Mouse (Mus musculus) C2C12 (cell line): ENCODE data around the gene Insm1. TPM values are rescaled to one million over a fixed set of nuclear protein-coding genes. Genes with fewer than 3 reads are reported as not detected.

Experiments
- H3K27me3 ChIP-seq: one replicate; pipeline ENCODE4 v1.6.1; 2011; ENCODE audit not compliant: control insufficient read depth, insufficient read depth, insufficient read length
- H3K36me3 ChIP-seq: one replicate; pipeline ENCODE4 v1.6.1; 2011; ENCODE audit not compliant: control insufficient read depth, insufficient read depth
- H3K4me3 ChIP-seq: one replicate; pipeline ENCODE4 v1.5.1; 2011; ENCODE audit warnings: mild to moderate bottlenecking, control low read depth; ENCODE audit not compliant: poor library complexity, insufficient read depth, severe bottlenecking
- H3K79me2 ChIP-seq: one replicate; pipeline ENCODE4 v1.6.1; 2011; ENCODE audit not compliant: control insufficient read depth, insufficient read depth
- H3K79me3 ChIP-seq: one replicate; pipeline ENCODE4 v1.6.1; 2011; ENCODE audit warnings: low read depth, control low read depth
- H3ac ChIP-seq: one replicate; pipeline ENCODE3; 2011; ENCODE audit warnings: low read depth; ENCODE audit not compliant: control insufficient read depth, insufficient read length
- CEBPB ChIP-seq: IDR thresholded peaks from one replicate; pipeline ENCODE4 v1.6.1; 2011; ENCODE audit warnings: low read depth, mild to moderate bottlenecking, control low read depth, moderate library complexity
- CTCF ChIP-seq: IDR thresholded peaks from one replicate; pipeline ENCODE4 v1.5.1; 2011; ENCODE audit not compliant: control insufficient read depth, insufficient read depth, insufficient read length
- FOSL1 ChIP-seq: IDR thresholded peaks from one replicate; pipeline ENCODE4 v1.8.0; 2011; ENCODE audit warnings: mild to moderate bottlenecking, low read length; ENCODE audit not compliant: poor library complexity, insufficient read depth, severe bottlenecking
- MAX ChIP-seq: IDR thresholded peaks from one replicate; pipeline ENCODE4 v1.6.1; 2011; ENCODE audit warnings: mild to moderate bottlenecking, control low read depth
- MYOD1 ChIP-seq: IDR thresholded peaks from one replicate; pipeline ENCODE4 v1.6.1; 2011; ENCODE audit warnings: low read depth; ENCODE audit not compliant: control insufficient read depth, insufficient read length
- MYOG ChIP-seq: IDR thresholded peaks from one replicate; pipeline ENCODE4 v1.6.1; 2011; ENCODE audit not compliant: control insufficient read depth, insufficient read length; ENCODE audit errors: extremely low read depth
- USF1 ChIP-seq: IDR thresholded peaks from one replicate; pipeline ENCODE4 v1.6.1; 2011; ENCODE audit warnings: low read depth, mild to moderate bottlenecking, control low read depth, moderate library complexity
- polyA plus RNA-seq: library from polyadenylated mRNA; unstranded; fragments of >200 nt; fragmentation: generic; extraction: Trizol; gene quantifications from one replicate; pipeline ENCODE4 v1.2.1, GENCODE M21; 2012; ENCODE audit warnings: missing spikeins

The Insm1 gene
- polyA plus RNA-seq, 1 experiment = not detected

DNA sequence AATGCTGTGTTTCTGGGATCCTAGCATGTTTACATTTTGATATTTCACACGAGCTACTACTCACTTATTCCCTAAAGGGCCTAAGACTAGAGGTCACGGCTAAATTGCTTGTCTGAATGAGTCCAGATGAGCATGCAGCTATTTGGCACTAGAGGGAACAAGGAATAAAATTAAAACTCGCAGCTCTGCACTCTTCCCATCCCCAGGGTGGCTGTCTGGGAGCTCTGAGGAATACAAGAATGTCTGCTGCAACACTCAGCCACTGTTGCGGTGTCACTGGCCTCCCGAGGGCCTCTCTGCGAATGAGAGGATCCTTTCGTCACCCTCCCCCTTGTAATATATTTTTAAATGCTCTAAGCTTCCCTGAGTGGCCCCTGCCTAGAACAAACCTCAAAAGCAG, 23.7 kb downstream of the Insm1 start:
- Histone ChIP-seq H3K79me2 (no peaks in the 10 kb centered on the region), H3ac (no peak overlapping the region), H3K4me3 (no peak overlapping the region), H3K79me3 (no peaks in the 10 kb centered on the region), H3K27me3 (no peaks in the 10 kb centered on the region), H3K36me3 (no peaks in the 10 kb centered on the region)
- TF ChIP-seq MYOD1 (no peak), USF1 (no peak)

GRCm38 (mm10) chr2:146246409-146247075, 24.8 kb downstream of the Insm1 start:
- Histone ChIP-seq H3K4me3 (no peak overlapping the region), H3K79me2 (no peaks in the 10 kb centered on the region), H3K79me3 (no peaks in the 10 kb centered on the region), H3ac (no peak overlapping the region), H3K36me3 (no peaks in the 10 kb centered on the region), H3K27me3 (no peaks in the 10 kb centered on the region)
- TF ChIP-seq CEBPB (no peak), FOSL1 (no peak), USF1 (no peak), CTCF (no peak), MYOG (no peak)

DNA sequence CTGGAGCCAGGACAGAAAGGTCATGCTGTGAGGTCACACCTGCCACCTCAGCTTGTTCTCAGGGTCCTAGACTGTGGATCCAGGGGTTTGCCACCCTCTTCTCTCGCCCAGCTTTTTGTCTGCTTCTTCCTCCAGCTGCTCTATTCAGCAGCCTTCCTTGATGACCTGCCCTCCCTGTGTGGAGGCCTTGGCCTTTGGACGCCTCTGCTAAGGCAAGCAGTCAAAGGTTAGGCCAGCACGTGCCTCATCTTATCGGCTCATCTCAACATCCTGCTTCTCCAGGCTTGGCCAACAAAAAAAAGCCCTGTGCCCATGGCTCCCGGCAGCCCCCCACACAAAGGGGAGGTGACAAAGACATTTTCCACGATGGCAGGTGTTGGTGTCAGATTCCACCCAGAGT, 25.9 kb downstream of the Insm1 start:
- Histone ChIP-seq H3K27me3 (no peaks in the 10 kb centered on the region), H3K79me3 (no peaks in the 10 kb centered on the region), H3K79me2 (no peaks in the 10 kb centered on the region), H3K36me3 (no peaks in the 10 kb centered on the region), H3ac (no peak overlapping the region), H3K4me3 (no peak overlapping the region)
- TF ChIP-seq CEBPB = no peak
- no peak for TF ChIP-seq MYOD1
- no peak for TF ChIP-seq MYOG
- TF ChIP-seq MAX = no peak
- no peak for TF ChIP-seq USF1
- no peak for TF ChIP-seq FOSL1
- no peak for TF ChIP-seq CTCF

- TF ChIP-seq CTCF = no peak
- no peak overlapping the region for H3ac ChIP-seq
- H3K36me3 ChIP-seq = no peaks in the 10 kb centered on the region
- H3K27me3 ChIP-seq = no peaks in the 10 kb centered on the region
- H3K79me2 ChIP-seq = no peaks in the 10 kb centered on the region
- H3K79me3 ChIP-seq = no peaks in the 10 kb centered on the region
- H3K4me3 ChIP-seq = no peak overlapping the region
Observed at GRCm38 (mm10) chr2:146249033-146249432, 27.3 kb downstream of the Insm1 start.

DNA sequence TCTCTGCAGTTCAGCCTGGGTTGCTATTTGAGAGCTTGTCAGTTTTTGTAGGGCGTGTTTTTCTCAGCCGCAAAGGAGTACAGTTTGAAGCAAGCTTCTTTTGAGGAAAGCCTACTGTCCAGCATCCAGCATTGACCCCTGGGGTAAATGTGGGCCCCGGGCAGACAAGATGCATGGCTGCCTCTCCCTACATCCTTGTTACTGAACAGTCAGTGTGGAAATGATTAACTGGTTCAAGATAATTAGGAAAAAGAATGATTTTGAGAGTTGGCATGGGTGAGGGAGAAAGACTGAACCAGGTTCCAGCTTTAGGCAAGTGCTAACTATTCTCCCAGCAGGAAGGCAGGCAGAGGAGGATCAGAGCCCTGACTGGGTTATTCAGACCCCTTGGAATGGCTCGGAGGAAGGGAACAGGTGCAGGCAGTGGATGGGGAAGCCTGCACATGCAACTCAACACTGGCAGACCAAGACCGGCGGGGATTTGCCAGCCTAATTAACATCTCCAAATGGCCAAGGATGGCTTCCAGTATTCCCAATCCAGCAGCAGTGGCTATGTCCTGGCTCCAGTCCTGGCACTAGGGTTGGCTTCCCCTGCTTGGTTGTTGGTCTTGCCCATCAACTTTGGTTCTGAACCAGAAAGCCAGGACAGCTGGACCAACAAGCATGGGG, 28.6 kb downstream of the Insm1 start:
- H3K36me3 ChIP-seq = no peaks in the 10 kb centered on the region
- no peak overlapping the region for H3K4me3 ChIP-seq
- TF ChIP-seq CTCF (no peak), CEBPB (no peak), FOSL1 (no peak), USF1 (no peak), MAX (no peak), MYOG (no peak), MYOD1 (no peak)
- no peaks in the 10 kb centered on the region for H3K79me2 ChIP-seq
- H3K27me3 ChIP-seq = no peaks in the 10 kb centered on the region
- no peak overlapping the region for H3ac ChIP-seq
- no peaks in the 10 kb centered on the region for H3K79me3 ChIP-seq

DNA sequence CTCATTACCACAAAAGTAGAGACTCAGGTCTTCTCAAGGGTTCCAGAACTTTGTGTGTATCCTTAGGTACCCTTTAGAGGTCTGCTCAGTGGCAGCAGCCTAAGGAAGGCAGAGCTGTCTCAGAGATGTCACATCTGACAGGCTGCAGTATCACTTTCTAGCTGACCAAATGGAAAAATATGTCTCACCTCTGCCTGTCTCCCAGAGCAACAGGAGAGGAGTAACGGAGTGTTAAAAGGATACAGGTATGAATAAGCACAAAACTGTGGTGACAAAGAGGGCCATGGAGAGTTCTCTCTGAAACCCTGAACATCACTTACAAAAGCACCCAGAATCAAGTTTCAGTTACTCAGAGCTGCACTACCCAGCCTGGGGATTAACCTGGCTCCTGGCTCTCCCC, 32.7 kb downstream of the Insm1 start:
- no peaks in the 10 kb centered on the region for H3K79me3 ChIP-seq
- H3K36me3 ChIP-seq = no peaks in the 10 kb centered on the region
- no peaks in the 10 kb centered on the region for H3K79me2 ChIP-seq
- no peak for TF ChIP-seq MYOG
- no peak for TF ChIP-seq MAX
- TF ChIP-seq CTCF = no peak
- H3K4me3 ChIP-seq = no peak overlapping the region
- H3K27me3 ChIP-seq = no peaks in the 10 kb centered on the region
- no peak overlapping the region for H3ac ChIP-seq
